Mouse (Mus musculus) brain, embryonic 14.5 days (tissue): ENCODE data around the gene Olfr223.

ENCODE experiments used
- CTCF ChIP-seq: fragments of 200-500 bp; IDR thresholded peaks from 2 replicates; pipeline ENCODE4 v1.5.1; 2012; ENCODE audit warnings: inconsistent platforms, mild to moderate bottlenecking, moderate library complexity, borderline replicate concordance; ENCODE audit not compliant: insufficient read depth, insufficient read length; ENCODE audit errors: extremely low read depth
- POLR2A ChIP-seq: fragments of 200-500 bp; IDR thresholded peaks from 2 replicates; pipeline ENCODE4 v1.6.1; 2012; ENCODE audit warnings: mild to moderate bottlenecking, inconsistent platforms, borderline replicate concordance; ENCODE audit not compliant: poor library complexity, insufficient read depth, insufficient read length, severe bottlenecking; ENCODE audit errors: extremely low read depth

DNA sequence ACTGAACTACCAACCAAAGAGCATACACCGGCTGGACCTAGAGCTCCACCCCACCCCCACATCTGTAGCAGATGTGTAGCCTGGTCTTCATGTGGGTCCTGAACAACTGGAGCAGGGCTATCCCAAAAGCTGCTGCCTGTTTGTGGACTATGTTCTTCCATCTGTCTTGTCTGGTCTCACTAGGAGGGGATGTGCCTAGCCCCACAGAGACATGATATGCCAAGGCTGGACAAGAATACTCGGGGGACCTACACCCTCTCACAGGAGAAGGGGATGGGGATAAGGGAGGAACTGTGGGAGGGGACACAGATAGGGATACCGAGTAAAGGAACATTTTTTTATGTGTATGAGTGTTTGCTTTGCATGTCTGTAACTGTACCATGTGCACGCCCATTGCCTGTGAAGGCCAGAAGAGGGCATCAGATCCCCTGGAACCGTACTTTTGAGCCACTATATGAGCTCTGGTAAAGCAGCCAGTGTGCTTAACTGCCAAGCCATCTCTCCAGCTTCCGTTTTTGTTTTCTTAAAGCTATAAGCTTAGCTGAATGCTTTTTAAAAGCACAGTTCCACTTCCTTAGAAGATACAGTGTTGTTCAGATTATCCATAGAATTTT is 31.0 kb upstream of the Olfr223 start:
- peak; percentile 74; the same call in 1 of the 2 replicates for TF ChIP-seq CTCF
- TF ChIP-seq POLR2A, result no peak
